Mouse (Mus musculus) limb, embryonic 15.5 days (tissue): ENCODE data around the gene Wasf2. TPM values are rescaled to one million over a fixed set of nuclear protein-coding genes. Genes with fewer than 3 reads are reported as not detected.
A peak's percentile ranks its signal among the peaks of the same experiment; 100 is the strongest.

ENCODE experiments used
- ATAC-seq: fragments of 200-750 bp; cut with Nextera tagmentation; 2 replicates; pipeline ENCODE4 v1.8.0; 2017; ENCODE audit warnings: low read depth, moderate TSS enrichment; ENCODE audit not compliant: insufficient number of reproducible peaks, low FRiP score, low TSS enrichment
- H3K27ac ChIP-seq: fragments of 300-500 bp; sonication (generic); 2 replicates; pipeline ENCODE4 v1.5.1; 2015; ENCODE audit warnings: moderate library complexity, mild to moderate bottlenecking, inconsistent platforms
- H3K27me3 ChIP-seq: fragments of 300-500 bp; sonication (generic); 2 replicates; pipeline ENCODE4 v1.6.1; 2015; ENCODE audit warnings: inconsistent platforms
- H3K36me3 ChIP-seq: fragments of 300-500 bp; sonication (generic); 2 replicates; pipeline ENCODE4 v1.6.1; 2015; ENCODE audit warnings: inconsistent platforms
- H3K4me1 ChIP-seq: fragments of 300-500 bp; sonication (generic); 2 replicates; pipeline ENCODE4 v1.6.1; 2015; ENCODE audit warnings: inconsistent platforms
- H3K4me2 ChIP-seq: fragments of 300-500 bp; sonication (generic); 2 replicates; pipeline ENCODE4 v1.6.1; 2015; ENCODE audit warnings: mild to moderate bottlenecking, inconsistent platforms
- H3K4me3 ChIP-seq: fragments of 300-500 bp; sonication (generic); 2 replicates; pipeline ENCODE4 v1.5.1; 2015; ENCODE audit warnings: mild to moderate bottlenecking, inconsistent platforms
- H3K9ac ChIP-seq: fragments of 300-500 bp; sonication (generic); 2 replicates; pipeline ENCODE4 v1.6.1; 2015; ENCODE audit warnings: inconsistent platforms
- H3K9me3 ChIP-seq: fragments of 300-500 bp; sonication (generic); 2 replicates; pipeline ENCODE4 v1.6.1; 2016; ENCODE audit warnings: inconsistent platforms
- WGBS: fragments of 180-500 bp; shearing (Covaris S2); methylation state at CpG from one replicate; pipeline ENCODE4 v1.1.7; 2015; 5-methylcytosine and 5-hydroxymethylcytosine counted together
- polyA plus RNA-seq: library from polyadenylated mRNA; unstranded; fragments of >200 nt; fragmentation: Nextera tagmentation; extraction: Ambion mirVana; gene quantifications from 2 replicates; pipeline ENCODE4 v1.2.1, GENCODE M21; 2015

Wasf2 gene
- polyA plus RNA-seq, 1 experiment from 2014 or later, result 117 TPM

GRCm38 (mm10) chr4:133103525-133104193 is 26.6 kb upstream of the Wasf2 start:
- H3K27me3 ChIP-seq, result no peaks in the 10 kb centered on the region
- no peak overlapping the region for H3K4me2 ChIP-seq
- H3K4me1 ChIP-seq, result peaks cover 39% of the 10 kb centered on the region
- H3K9me3 ChIP-seq, result no peaks in the 10 kb centered on the region
- no peaks in the 10 kb centered on the region for H3K36me3 ChIP-seq
- ATAC-seq, result no peak
- no peak overlapping the region for H3K4me3 ChIP-seq
- 22% methylated on average over 16 of the region's 16 CpGs for WGBS
- H3K27ac ChIP-seq, result peak overlapping the region; percentile 71
- H3K9ac ChIP-seq, result no peak overlapping the region

- 29% methylated on average over 10 of the region's 10 CpGs for WGBS
- Histone ChIP-seq H3K9ac (no peak overlapping the region), H3K4me2 (no peak overlapping the region), H3K27me3 (no peaks in the 10 kb centered on the region), H3K27ac (peak overlapping the region; percentile 71), H3K4me1 (peaks cover 44% of the 10 kb centered on the region), H3K36me3 (no peaks in the 10 kb centered on the region), H3K4me3 (no peak overlapping the region), H3K9me3 (no peaks in the 10 kb centered on the region)
- ATAC-seq, result no peak
These were observed 26.1 kb upstream of the Wasf2 start for GRCm38 (mm10) chr4:133104194-133104569.

GRCm38 (mm10) chr4:133106691-133107090 is 23.6 kb upstream of the Wasf2 start:
- Histone ChIP-seq H3K4me1 (peaks cover 49% of the 10 kb centered on the region), H3K27me3 (no peaks in the 10 kb centered on the region), H3K9ac (no peak overlapping the region), H3K4me2 (no peak overlapping the region), H3K36me3 (no peaks in the 10 kb centered on the region), H3K27ac (no peak overlapping the region), H3K9me3 (no peaks in the 10 kb centered on the region), H3K4me3 (no peak overlapping the region)
- 94% methylated on average over 7 of the region's 7 CpGs for WGBS
- no peak for ATAC-seq

- no peak for ATAC-seq
- no peaks in the 10 kb centered on the region for H3K36me3 ChIP-seq
- no peak overlapping the region for H3K4me2 ChIP-seq
- H3K27ac ChIP-seq, result peak overlapping the region; percentile 86
- WGBS, result 46% methylated on average over 13 of the region's 13 CpGs
- no peaks in the 10 kb centered on the region for H3K27me3 ChIP-seq
- no peak overlapping the region for H3K4me3 ChIP-seq
- H3K9ac ChIP-seq, result no peak overlapping the region
- peaks cover 52% of the 10 kb centered on the region for H3K4me1 ChIP-seq
- no peaks in the 10 kb centered on the region for H3K9me3 ChIP-seq
These were observed 22.5 kb upstream of the Wasf2 start for GRCm38 (mm10) chr4:133107788-133108281.

GRCm38 (mm10) chr4:133108481-133109334 is 21.6 kb upstream of the Wasf2 start:
- peaks cover 53% of the 10 kb centered on the region for H3K4me1 ChIP-seq
- H3K9ac ChIP-seq, result no peak overlapping the region
- no peak overlapping the region for H3K4me3 ChIP-seq
- H3K9me3 ChIP-seq, result no peaks in the 10 kb centered on the region
- no peaks in the 10 kb centered on the region for H3K36me3 ChIP-seq
- H3K4me2 ChIP-seq, result 0 out of 2 replicates have a peak overlapping the region, but pooled peaks have one; percentile 2
- 0 out of 2 replicates have a peak, but pooled peaks have one; percentile 35 for ATAC-seq
- H3K27me3 ChIP-seq, result no peaks in the 10 kb centered on the region
- peak overlapping the region; percentile 86 for H3K27ac ChIP-seq
- WGBS, result 34% methylated on average over 13 of the region's 13 CpGs

- H3K9me3 ChIP-seq, result no peaks in the 10 kb centered on the region
- H3K4me1 ChIP-seq, result peaks cover 46% of the 10 kb centered on the region
- H3K36me3 ChIP-seq, result no peaks in the 10 kb centered on the region
- H3K9ac ChIP-seq, result no peak overlapping the region
- peak overlapping the region; percentile 86 for H3K27ac ChIP-seq
- H3K4me3 ChIP-seq, result no peak overlapping the region
- ATAC-seq, result no peak
- no peaks in the 10 kb centered on the region for H3K27me3 ChIP-seq
- WGBS, result 43% methylated on average over 5 of the region's 5 CpGs
- H3K4me2 ChIP-seq, result no peak overlapping the region
These were observed 20.9 kb upstream of the Wasf2 start for GRCm38 (mm10) chr4:133109335-133109801.

GRCm38 (mm10) chr4:133112175-133112838 is 18.0 kb upstream of the Wasf2 start:
- peaks cover 60% of the 10 kb centered on the region for H3K4me1 ChIP-seq
- no peaks in the 10 kb centered on the region for H3K27me3 ChIP-seq
- H3K27ac ChIP-seq, result peak overlapping the region; percentile 48; the same call in 1 of the 2 replicates
- 19% methylated on average over 13 of the region's 13 CpGs for WGBS
- no peaks in the 10 kb centered on the region for H3K36me3 ChIP-seq
- no peak overlapping the region for H3K4me2 ChIP-seq
- no peaks in the 10 kb centered on the region for H3K9me3 ChIP-seq
- no peak overlapping the region for H3K9ac ChIP-seq
- no peak overlapping the region for H3K4me3 ChIP-seq
- ATAC-seq, result no peak

GRCm38 (mm10) chr4:133113351-133113882 is 16.9 kb upstream of the Wasf2 start:
- peaks cover 57% of the 10 kb centered on the region for H3K4me1 ChIP-seq
- 31% methylated on average over 6 of the region's 6 CpGs for WGBS
- no peak overlapping the region for H3K4me2 ChIP-seq
- H3K27ac ChIP-seq, result peak overlapping the region; percentile 48
- no peaks in the 10 kb centered on the region for H3K27me3 ChIP-seq
- H3K9ac ChIP-seq, result no peak overlapping the region
- no peak for ATAC-seq
- no peaks in the 10 kb centered on the region for H3K36me3 ChIP-seq
- no peaks in the 10 kb centered on the region for H3K9me3 ChIP-seq
- H3K4me3 ChIP-seq, result no peak overlapping the region

- no peak overlapping the region for H3K4me3 ChIP-seq
- H3K4me1 ChIP-seq, result peaks cover 53% of the 10 kb centered on the region
- H3K27me3 ChIP-seq, result no peaks in the 10 kb centered on the region
- no peak overlapping the region for H3K4me2 ChIP-seq
- H3K27ac ChIP-seq, result no peak overlapping the region
- no peaks in the 10 kb centered on the region for H3K9me3 ChIP-seq
- ATAC-seq, result no peak
- H3K9ac ChIP-seq, result no peak overlapping the region
- no peaks in the 10 kb centered on the region for H3K36me3 ChIP-seq
- 69% methylated on average over 3 of the region's 3 CpGs for WGBS
These were observed 15.5 kb upstream of the Wasf2 start for GRCm38 (mm10) chr4:133114762-133115161.

- Histone ChIP-seq H3K9ac (no peak overlapping the region), H3K4me1 (peaks cover 61% of the 10 kb centered on the region), H3K4me3 (no peak overlapping the region), H3K27me3 (no peaks in the 10 kb centered on the region), H3K27ac (peak overlapping the region; percentile 98), H3K9me3 (no peaks in the 10 kb centered on the region), H3K36me3 (no peaks in the 10 kb centered on the region), H3K4me2 (no peak overlapping the region)
- ATAC-seq, result no peak
- 61% methylated on average over 14 of the region's 14 CpGs for WGBS
These were observed 14.4 kb upstream of the Wasf2 start for GRCm38 (mm10) chr4:133115721-133116429.
